Mouse (Mus musculus): ENCODE results near the gene Nhs. TPM values are rescaled to one million over a fixed set of nuclear protein-coding genes. Genes with fewer than 3 reads are reported as not detected.
A peak's percentile ranks its signal among the peaks of the same experiment; 100 is the strongest.

The Nhs gene
- polyA plus RNA-seq, 1 experiment from 2014 or later: 0.47 TPM

GRCm38 (mm10) chrX:162044109-162044508 lies 115.4 kb downstream of the Nhs start:
- no peak overlapping the region for H3K9ac ChIP-seq (ENCODE audit: low read length)
- no peaks in the 10 kb centered on the region for H3K4me1 ChIP-seq (ENCODE audit: control insufficient read depth, insufficient read depth, low read length)
- no peak overlapping the region for H3K27ac ChIP-seq (ENCODE audit: low read length)
- H3K27me3 ChIP-seq (ENCODE audit: control insufficient read depth, insufficient read depth, low read length): no peaks in the 10 kb centered on the region; the same call in 1 of the 2 replicates
- no peak for ATAC-seq (replicated peaks; ENCODE audit: extremely low read depth, insufficient read depth, low FRiP score)
- H3K9me3 ChIP-seq (replicated peaks; ENCODE audit: control insufficient read depth, low read length): no peaks in the 10 kb centered on the region
- H3K4me3 ChIP-seq (ENCODE audit: low read length): no peak overlapping the region
- H3K4me2 ChIP-seq (ENCODE audit: low read depth, low read length): no peak overlapping the region
- H3K36me3 ChIP-seq (ENCODE audit: control insufficient read depth, insufficient read depth): no peaks in the 10 kb centered on the region

GRCm38 (mm10) chrX:162025210-162025953 lies 134.1 kb downstream of the Nhs start:
- H3K27ac ChIP-seq (ENCODE audit: low read length): no peak overlapping the region
- H3K36me3 ChIP-seq (ENCODE audit: control insufficient read depth, insufficient read depth): no peaks in the 10 kb centered on the region
- no peaks in the 10 kb centered on the region; the same call in 1 of the 2 replicates for H3K4me1 ChIP-seq (ENCODE audit: control insufficient read depth, insufficient read depth, low read length)
- peaks cover 4% of the 10 kb centered on the region; the same call in 1 of the 2 replicates for H3K27me3 ChIP-seq (ENCODE audit: control insufficient read depth, insufficient read depth, low read length)
- no peak overlapping the region for H3K9ac ChIP-seq (ENCODE audit: low read length)
- H3K4me2 ChIP-seq (ENCODE audit: low read depth, low read length): peak overlapping the region; percentile 20; the same call in 1 of the 2 replicates
- H3K4me3 ChIP-seq (ENCODE audit: low read length): no peak overlapping the region
- no peaks in the 10 kb centered on the region for H3K9me3 ChIP-seq (replicated peaks; ENCODE audit: control insufficient read depth, low read length)
- 25% methylated on average over 13 of the region's 13 CpGs for WGBS
- ATAC-seq (replicated peaks; ENCODE audit: extremely low read depth, insufficient read depth, low FRiP score): 0 out of 2 replicates have a peak, but pooled peaks have one; percentile 49

- ATAC-seq (replicated peaks; ENCODE audit: extremely low read depth, insufficient read depth, low FRiP score): no peak
- Histone ChIP-seq H3K9ac (ENCODE audit: low read length) (no peak overlapping the region), H3K36me3 (ENCODE audit: control insufficient read depth, insufficient read depth) (no peaks in the 10 kb centered on the region), H3K4me1 (ENCODE audit: control insufficient read depth, insufficient read depth, low read length) (no peaks in the 10 kb centered on the region; the same call in 1 of the 2 replicates), H3K9me3 (replicated peaks; ENCODE audit: control insufficient read depth, low read length) (no peaks in the 10 kb centered on the region), H3K27ac (ENCODE audit: low read length) (no peak overlapping the region), H3K27me3 (ENCODE audit: control insufficient read depth, insufficient read depth, low read length) (peaks cover 6% of the 10 kb centered on the region; the same call in 1 of the 2 replicates), H3K4me2 (ENCODE audit: low read depth, low read length) (no peak overlapping the region), H3K4me3 (ENCODE audit: low read length) (no peak overlapping the region)
- 51% methylated on average over 3 of the region's 3 CpGs for WGBS
Observed at GRCm38 (mm10) chrX:162021724-162022123, 137.8 kb downstream of the Nhs start.

GRCm38 (mm10) chrX:162020039-162020566 lies 139.4 kb downstream of the Nhs start:
- Histone ChIP-seq H3K27ac (ENCODE audit: low read length) (no peak overlapping the region), H3K4me2 (ENCODE audit: low read depth, low read length) (no peak overlapping the region), H3K4me3 (ENCODE audit: low read length) (no peak overlapping the region), H3K9me3 (replicated peaks; ENCODE audit: control insufficient read depth, low read length) (no peaks in the 10 kb centered on the region), H3K4me1 (ENCODE audit: control insufficient read depth, insufficient read depth, low read length) (no peaks in the 10 kb centered on the region), H3K27me3 (ENCODE audit: control insufficient read depth, insufficient read depth, low read length) (peaks cover 6% of the 10 kb centered on the region; the same call in 1 of the 2 replicates), H3K36me3 (ENCODE audit: control insufficient read depth, insufficient read depth) (no peaks in the 10 kb centered on the region), H3K9ac (ENCODE audit: low read length) (no peak overlapping the region)
- no peak for ATAC-seq (replicated peaks; ENCODE audit: extremely low read depth, insufficient read depth, low FRiP score)
- WGBS: 62% methylated on average over 3 of the region's 3 CpGs

- Histone ChIP-seq H3K4me3 (ENCODE audit: low read length) (no peak overlapping the region), H3K36me3 (ENCODE audit: control insufficient read depth, insufficient read depth) (no peaks in the 10 kb centered on the region), H3K27ac (ENCODE audit: low read length) (no peak overlapping the region), H3K4me2 (ENCODE audit: low read depth, low read length) (no peak overlapping the region), H3K9me3 (replicated peaks; ENCODE audit: control insufficient read depth, low read length) (no peaks in the 10 kb centered on the region), H3K9ac (ENCODE audit: low read length) (no peak overlapping the region), H3K27me3 (ENCODE audit: control insufficient read depth, insufficient read depth, low read length) (peaks cover 6% of the 10 kb centered on the region; the same call in 1 of the 2 replicates), H3K4me1 (ENCODE audit: control insufficient read depth, insufficient read depth, low read length) (no peaks in the 10 kb centered on the region)
- WGBS: 68% methylated on average over 9 of the region's 9 CpGs
- no peak for ATAC-seq (replicated peaks; ENCODE audit: extremely low read depth, insufficient read depth, low FRiP score)
Observed at GRCm38 (mm10) chrX:162017471-162017870, 142.1 kb downstream of the Nhs start.

- no peaks in the 10 kb centered on the region for H3K9me3 ChIP-seq (replicated peaks; ENCODE audit: control insufficient read depth, low read length)
- no peaks in the 10 kb centered on the region for H3K36me3 ChIP-seq (ENCODE audit: control insufficient read depth, insufficient read depth)
- no peak overlapping the region for H3K4me3 ChIP-seq (ENCODE audit: low read length)
- WGBS: 74% methylated on average over 4 of the region's 4 CpGs
- no peak overlapping the region for H3K9ac ChIP-seq (ENCODE audit: low read length)
- H3K27ac ChIP-seq (ENCODE audit: low read length): no peak overlapping the region
- ATAC-seq (replicated peaks; ENCODE audit: extremely low read depth, insufficient read depth, low FRiP score): no peak
- H3K4me1 ChIP-seq (ENCODE audit: control insufficient read depth, insufficient read depth, low read length): no peaks in the 10 kb centered on the region
- peaks cover 4% of the 10 kb centered on the region; the same call in 1 of the 2 replicates for H3K27me3 ChIP-seq (ENCODE audit: control insufficient read depth, insufficient read depth, low read length)
- no peak overlapping the region for H3K4me2 ChIP-seq (ENCODE audit: low read depth, low read length)
Observed at GRCm38 (mm10) chrX:162012570-162012969, 147.0 kb downstream of the Nhs start.

- Histone ChIP-seq H3K4me1 (ENCODE audit: control insufficient read depth, insufficient read depth, low read length) (no peaks in the 10 kb centered on the region), H3K27me3 (ENCODE audit: control insufficient read depth, insufficient read depth, low read length) (peaks cover 6% of the 10 kb centered on the region; the same call in 1 of the 2 replicates), H3K9ac (ENCODE audit: low read length) (no peak overlapping the region), H3K4me3 (ENCODE audit: low read length) (no peak overlapping the region), H3K9me3 (replicated peaks; ENCODE audit: control insufficient read depth, low read length) (no peaks in the 10 kb centered on the region), H3K4me2 (ENCODE audit: low read depth, low read length) (no peak overlapping the region), H3K27ac (ENCODE audit: low read length) (no peak overlapping the region), H3K36me3 (ENCODE audit: control insufficient read depth, insufficient read depth) (no peaks in the 10 kb centered on the region)
- 48% methylated on average over 3 of the region's 3 CpGs for whole genome bisulfite sequencing
- no peak for ATAC-seq (replicated peaks; ENCODE audit: extremely low read depth, insufficient read depth, low FRiP score)
Observed at GRCm38 (mm10) chrX:162009876-162010275, 149.7 kb downstream of the Nhs start.

GRCm38 (mm10) chrX:162003818-162004217 lies 155.7 kb downstream of the Nhs start:
- peaks cover 4% of the 10 kb centered on the region for H3K27me3 ChIP-seq (ENCODE audit: control insufficient read depth, insufficient read depth, low read length)

GRCm38 (mm10) chrX:161998876-161999275 lies 160.7 kb downstream of the Nhs start:
- no peaks in the 10 kb centered on the region for H3K4me1 ChIP-seq (ENCODE audit: control insufficient read depth, insufficient read depth, low read length)
- H3K27ac ChIP-seq (ENCODE audit: low read length): no peak overlapping the region
- H3K27me3 ChIP-seq (ENCODE audit: control insufficient read depth, insufficient read depth, low read length): peaks cover 2% of the 10 kb centered on the region; the same call in 1 of the 2 replicates
- no peak overlapping the region for H3K9ac ChIP-seq (ENCODE audit: low read length)
- 53% methylated on average over 3 of the region's 3 CpGs for WGBS
- H3K36me3 ChIP-seq (ENCODE audit: control insufficient read depth, insufficient read depth): no peaks in the 10 kb centered on the region
- H3K9me3 ChIP-seq (replicated peaks; ENCODE audit: control insufficient read depth, low read length): no peaks in the 10 kb centered on the region
- H3K4me3 ChIP-seq (ENCODE audit: low read length): no peak overlapping the region
- ATAC-seq (replicated peaks; ENCODE audit: extremely low read depth, insufficient read depth, low FRiP score): no peak
- no peak overlapping the region for H3K4me2 ChIP-seq (ENCODE audit: low read depth, low read length)

More at GRCm38 (mm10) chrX:162003818-162004217, 155.7 kb downstream of the Nhs start:
- H3K36me3 ChIP-seq (ENCODE audit: control insufficient read depth, insufficient read depth): no peaks in the 10 kb centered on the region
- H3K9me3 ChIP-seq (replicated peaks; ENCODE audit: control insufficient read depth, low read length): no peaks in the 10 kb centered on the region
- no peak overlapping the region for H3K9ac ChIP-seq (ENCODE audit: low read length)
- H3K4me1 ChIP-seq (ENCODE audit: control insufficient read depth, insufficient read depth, low read length): no peaks in the 10 kb centered on the region
- 66% methylated on average over 1 of the region's 1 CpGs for WGBS
- ATAC-seq (replicated peaks; ENCODE audit: extremely low read depth, insufficient read depth, low FRiP score): no peak
- no peak overlapping the region for H3K27ac ChIP-seq (ENCODE audit: low read length)
- H3K4me3 ChIP-seq (ENCODE audit: low read length): no peak overlapping the region
- H3K4me2 ChIP-seq (ENCODE audit: low read depth, low read length): no peak overlapping the region

Measured in heart, embryonic 16.5 days (tissue).